Mouse (Mus musculus): ENCODE results near the gene Fam126a.
A peak's percentile ranks its signal among the peaks of the same experiment; 100 is the strongest.

Gene Fam126a

GRCm38 (mm10) chr5:24030579-24030969 lies at the start of gene Fam126a:
Fam126a (minus strand) TSS chr5:24030690.
- DNase-seq (ENCODE audit: low spot score): peak; percentile 93

- no peak for DNase-seq (ENCODE audit: low spot score)
These were observed 48.1 kb upstream of the Fam126a start for GRCm38 (mm10) chr5:24078420-24079179.

GRCm38 (mm10) chr5:24077739-24078306 lies 47.3 kb upstream of the Fam126a start:
- DNase-seq (ENCODE audit: low spot score): no peak

DNA sequence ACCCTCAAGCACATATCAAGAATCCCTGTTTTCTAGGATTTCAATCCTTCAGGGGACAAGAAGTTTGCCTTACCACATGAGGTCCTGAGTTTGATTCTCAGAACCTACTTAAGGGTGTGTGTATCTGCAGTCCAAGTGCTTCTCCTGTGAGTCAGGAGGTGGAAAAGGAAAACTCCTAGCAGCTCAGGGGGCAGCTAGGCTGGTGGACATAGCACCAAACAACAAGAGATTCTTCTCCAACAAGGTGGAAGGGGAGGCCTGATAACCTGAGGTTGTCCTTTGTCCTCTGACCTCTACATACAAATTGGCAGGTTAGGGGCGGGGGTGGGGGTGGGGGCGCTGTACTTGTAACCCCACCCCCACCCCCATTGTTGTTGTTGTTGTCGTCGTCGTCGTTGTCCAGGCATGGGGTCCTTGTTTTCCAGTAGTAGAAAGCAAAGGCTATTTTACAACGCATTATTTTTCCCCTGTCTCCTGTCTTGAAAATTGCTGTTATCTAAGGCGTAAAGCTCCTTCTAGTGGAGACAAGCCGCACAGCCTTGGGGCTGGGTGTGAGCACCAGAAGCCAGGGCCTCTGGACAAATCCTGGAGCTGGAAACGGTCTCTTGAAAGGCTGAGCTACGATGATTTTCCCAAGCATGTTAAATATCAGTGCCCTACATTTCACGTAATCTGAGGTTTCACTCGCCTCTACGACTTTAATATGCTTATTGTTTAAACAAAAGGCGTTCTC lies 46.7 kb upstream of the Fam126a start:
- DNase-seq (ENCODE audit: low spot score): peak; percentile 28

- no peak for DNase-seq (ENCODE audit: low spot score)
These were observed 41.5 kb upstream of the Fam126a start for GRCm38 (mm10) chr5:24072031-24072430.

DNA sequence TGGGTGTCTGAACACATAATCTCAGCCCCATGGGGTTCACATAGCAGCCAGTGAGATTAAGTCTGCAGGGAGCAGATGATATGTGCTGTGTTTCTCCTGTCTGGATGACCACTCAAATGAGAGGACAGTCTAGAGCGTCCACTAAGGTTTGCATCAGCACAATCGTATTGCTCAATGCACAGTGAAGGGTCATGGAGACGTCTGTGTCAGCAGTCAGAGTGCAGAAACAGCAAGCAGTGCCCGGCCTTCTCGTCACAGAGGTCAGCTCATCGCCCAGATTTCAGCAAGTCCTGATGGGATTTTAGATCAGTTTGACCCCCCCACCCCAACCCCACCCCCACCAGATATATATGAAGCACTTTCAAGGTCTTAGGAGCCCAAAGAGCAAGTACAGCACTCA lies 38.5 kb upstream of the Fam126a start:
- DNase-seq (ENCODE audit: low spot score): no peak

DNA sequence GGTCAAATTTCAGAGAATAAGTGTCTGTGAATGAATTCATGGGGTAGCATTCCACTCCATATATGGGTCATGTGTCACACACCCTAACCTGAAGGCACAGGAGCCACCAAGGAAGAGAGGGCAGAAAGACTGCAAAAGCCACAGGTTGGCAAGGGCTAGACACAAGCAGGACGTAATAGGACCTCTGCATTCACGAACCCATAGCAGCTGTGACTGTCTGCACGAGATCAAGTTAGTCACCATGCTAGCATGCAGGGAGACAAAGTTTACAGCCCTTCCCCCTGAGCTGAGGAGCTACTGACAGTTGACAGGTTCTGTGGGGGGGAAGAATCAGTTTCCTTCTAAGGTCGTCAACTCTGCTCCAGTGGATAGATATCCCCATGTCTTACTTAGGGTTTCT lies 33.1 kb upstream of the Fam126a start:
- DNase-seq (ENCODE audit: low spot score): no peak

DNA sequence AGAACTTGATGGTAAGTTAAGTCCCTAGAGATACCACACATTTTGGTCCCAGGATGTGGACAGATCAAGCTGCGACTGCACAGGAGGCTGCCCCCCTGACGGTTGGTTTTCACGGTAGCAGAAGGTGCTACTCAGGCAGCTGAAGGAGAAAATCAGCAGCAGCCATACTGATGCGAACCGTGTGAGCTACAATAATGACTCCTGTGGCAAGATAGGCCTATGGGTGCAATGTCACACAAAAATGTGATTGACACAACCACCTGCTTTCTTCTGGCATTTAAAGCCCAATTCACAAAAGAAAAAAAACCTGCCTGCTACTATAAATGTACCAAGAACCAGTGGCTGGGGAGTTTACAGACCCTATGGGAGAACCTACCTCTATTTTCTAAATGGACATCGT lies 32.5 kb upstream of the Fam126a start:
- DNase-seq (ENCODE audit: low spot score): no peak

GRCm38 (mm10) chr5:24060949-24061348 lies 30.5 kb upstream of the Fam126a start:
- DNase-seq (ENCODE audit: low spot score): no peak

DNA sequence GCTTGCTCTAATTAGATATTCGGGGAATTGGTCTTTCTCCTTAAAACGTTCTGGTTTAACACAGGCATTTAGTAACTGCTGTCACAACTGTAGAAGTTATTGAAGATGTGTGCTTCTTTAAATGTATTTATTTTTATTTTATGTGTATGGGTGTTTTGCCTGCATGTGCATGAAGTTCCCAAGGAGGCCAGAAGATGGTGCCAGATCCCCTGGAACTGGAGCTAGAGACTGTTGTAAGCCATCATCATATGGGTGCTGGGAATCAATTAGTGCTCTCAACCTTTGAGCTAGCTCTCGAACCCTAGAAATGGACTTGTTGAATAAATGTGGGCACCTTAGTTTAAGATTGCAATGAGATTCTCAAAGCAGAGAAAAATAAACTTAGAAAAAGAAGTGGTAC lies 27.1 kb upstream of the Fam126a start:
- no peak for DNase-seq (ENCODE audit: low spot score)

DNA sequence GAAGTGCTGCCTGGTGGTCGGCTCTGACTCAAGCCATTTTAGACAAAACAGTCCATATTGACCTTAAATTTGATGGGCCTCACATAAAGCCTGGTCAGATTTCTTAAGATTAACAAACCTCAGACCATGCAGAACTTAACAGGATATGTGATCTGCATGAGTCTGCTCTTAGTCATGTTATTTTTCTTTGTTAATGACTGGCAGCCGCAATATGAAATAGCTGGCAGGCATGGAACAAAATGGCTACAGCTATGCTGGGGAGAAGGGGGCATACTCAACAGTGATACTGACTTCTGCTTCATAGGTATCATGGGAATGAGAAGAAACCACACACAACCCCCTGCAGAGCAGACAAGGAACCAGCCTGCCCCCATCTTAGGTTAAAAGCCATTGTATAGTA lies 26.4 kb upstream of the Fam126a start:
- DNase-seq (ENCODE audit: low spot score): no peak

- DNase-seq (ENCODE audit: low spot score): no peak
These were observed 23.9 kb upstream of the Fam126a start for GRCm38 (mm10) chr5:24054382-24054781.

DNA sequence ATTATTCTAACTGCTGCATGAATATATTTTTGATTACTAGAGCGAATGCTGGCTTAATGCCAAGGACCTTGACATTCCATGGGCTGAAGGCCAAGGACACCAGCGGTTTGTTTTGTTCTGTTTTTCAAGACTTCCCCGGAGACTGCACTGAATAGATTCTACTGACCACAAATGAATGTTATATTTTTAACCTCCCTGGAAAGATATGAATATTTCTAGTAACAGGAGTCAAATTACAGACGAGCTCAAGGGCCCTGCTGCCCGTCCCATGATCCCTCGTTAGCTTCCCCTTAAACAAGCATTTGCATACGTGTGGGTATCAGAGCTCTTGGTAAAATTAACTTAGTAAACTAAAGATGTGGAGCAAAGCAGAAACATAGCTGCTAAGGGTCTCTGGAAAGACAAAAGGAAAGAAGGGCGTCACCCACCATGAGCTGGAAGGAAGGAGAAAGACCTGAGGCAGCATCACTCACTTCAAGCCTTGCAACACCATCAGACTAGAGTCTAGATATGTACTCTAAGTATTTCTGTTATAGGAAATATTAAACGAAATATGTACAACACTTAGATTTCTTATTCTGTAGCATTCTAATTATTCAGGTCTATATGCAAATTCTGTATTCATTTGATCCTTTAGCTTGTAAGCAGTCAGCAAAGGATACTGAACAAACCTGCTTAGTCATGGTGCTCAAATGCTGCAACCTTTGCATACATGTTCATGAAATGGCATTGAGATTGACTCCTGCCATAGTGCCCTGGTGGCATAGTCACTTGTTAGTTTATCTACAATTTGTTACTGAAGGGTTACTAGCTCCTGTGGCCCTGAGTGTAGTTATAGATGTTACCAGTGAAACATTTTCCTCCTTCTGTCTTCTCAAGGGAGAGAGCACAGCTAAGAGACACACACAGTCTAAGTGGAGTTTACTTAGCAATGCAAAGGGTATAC lies 23.0 kb upstream of the Fam126a start:
- no peak for DNase-seq (ENCODE audit: low spot score)

DNA sequence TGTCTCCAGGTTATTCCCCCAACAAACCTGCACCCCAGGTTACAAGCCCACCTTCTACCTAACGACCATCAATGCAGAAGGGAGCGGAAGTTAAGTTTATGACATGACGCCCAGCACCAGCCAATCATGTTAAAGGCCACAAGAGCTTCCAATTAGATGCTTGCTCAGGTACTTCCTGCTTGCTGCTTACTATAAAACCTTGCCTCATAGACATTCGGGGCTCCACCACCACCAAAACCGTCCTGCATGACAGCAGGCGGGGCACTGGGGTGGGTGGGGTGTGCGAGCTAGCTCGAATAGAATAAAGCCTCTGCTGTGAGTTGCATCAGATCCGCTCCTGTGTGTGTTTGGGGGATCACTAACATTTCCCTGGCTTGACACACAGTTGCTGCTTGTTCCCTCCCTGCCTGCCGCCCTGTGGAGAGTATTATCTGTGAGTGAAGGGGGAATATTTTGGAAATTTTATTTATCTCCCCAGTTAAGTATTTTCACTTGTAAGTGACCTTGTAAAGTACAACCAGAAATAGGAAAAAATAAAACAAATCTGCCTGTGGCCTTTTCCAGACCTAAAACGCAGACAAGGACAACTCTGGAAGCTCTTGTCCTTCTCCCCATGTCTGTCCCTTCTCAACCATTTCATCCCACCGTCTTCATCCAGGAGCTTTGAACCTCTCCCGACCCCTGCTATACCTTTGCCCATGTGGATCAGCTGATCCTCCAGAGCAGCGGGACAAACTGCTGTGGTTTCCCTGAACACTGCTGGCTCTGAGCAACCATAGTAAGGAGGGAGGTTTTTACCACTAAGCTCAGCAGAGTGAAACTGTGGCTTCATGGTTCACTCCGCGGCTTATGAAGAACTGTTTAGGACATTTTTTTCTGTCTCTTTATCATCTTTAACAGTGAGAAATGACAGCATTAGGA lies 21.5 kb upstream of the Fam126a start:
- DNase-seq (ENCODE audit: low spot score): no peak

DNA sequence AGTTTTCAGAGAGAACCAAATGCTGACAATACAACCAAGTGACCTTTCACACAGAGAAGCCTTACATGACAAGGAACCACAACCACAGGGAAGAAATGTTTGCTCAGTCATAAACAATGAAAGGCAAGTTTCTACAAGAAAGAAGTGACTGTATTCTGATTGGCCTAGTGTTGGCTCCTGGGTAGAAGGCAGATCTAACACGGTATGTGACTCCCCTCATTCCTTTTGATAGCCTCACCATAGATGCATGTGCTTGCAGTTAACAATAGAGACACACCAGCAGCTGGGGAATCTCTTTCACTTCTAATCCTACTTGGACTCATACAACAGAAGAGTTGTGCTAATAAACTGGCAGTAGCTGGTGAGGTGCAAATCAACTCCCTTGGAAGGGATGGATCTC lies 17.3 kb upstream of the Fam126a start:
- DNase-seq (ENCODE audit: low spot score): no peak

DNA sequence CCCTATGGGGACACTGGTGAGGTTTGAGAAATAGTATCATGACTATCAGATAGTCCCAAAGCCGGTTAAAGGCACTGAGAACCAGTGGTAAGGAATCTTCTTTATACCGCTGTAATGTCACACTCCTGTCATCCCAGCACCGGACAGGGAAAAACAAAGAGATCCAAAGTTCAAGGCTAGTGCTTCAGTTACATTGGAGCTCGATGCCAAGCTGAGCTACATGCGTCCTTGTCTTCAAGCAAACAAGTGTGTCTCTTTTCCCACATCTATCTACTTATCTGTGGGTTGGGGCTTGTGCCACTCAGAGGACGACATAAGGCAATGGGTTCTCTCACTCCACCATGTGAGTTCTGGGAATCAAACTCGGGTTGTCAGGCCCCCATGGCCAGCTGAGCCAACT lies 16.5 kb upstream of the Fam126a start:
- DNase-seq (ENCODE audit: low spot score): no peak

DNA sequence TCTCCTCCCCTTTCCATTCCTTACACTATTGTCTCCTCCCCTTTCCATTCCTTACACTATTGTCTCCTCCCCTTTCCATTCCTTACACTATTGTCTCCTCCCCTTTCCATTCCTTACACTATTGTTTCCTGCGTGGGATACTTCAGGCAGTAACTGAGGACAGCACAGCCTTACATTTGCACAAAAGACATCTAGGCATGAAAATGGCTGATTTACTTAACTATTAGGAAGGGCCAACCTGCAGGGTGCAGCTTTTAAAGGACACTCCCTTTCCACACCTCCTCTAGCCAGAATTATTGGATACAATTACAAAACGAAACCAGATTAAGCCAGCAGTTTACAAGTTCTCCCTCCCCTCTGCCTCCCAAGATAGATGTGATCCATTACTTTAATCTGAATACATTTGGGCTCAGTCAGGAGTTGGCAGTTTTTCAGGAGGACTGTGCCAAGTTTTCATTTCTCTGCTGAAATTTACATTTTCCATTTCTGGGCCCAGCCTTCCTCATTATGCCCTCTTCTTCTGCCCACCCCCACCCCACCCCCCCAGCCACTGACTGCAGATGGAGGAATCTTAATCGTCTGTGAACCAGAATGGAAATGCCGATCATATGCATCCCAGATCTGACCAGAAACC lies 15.6 kb upstream of the Fam126a start:
- no peak for DNase-seq (ENCODE audit: low spot score)

DNA sequence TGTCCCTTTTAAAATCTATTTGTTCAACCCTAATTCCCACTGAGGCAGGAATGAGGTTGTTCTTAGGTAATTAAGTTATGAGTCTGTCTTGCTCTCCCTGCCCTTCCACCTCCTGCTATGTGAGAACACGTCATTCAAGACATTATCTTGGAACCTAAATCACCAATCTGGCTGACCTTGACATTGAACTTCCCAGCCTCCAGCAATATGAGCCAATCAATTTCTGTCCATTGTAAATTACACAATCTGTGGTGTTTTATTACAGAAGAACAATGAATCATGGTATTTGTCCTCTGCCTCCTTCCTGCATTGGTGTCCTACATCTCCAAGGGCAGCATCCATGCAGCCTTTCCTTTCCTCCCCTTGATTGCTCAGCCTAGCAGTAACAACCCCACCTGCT lies 13.9 kb upstream of the Fam126a start:
- no peak for DNase-seq (ENCODE audit: low spot score)

- DNase-seq (ENCODE audit: low spot score): no peak
These were observed 12.9 kb upstream of the Fam126a start for GRCm38 (mm10) chr5:24043367-24043766.

DNA sequence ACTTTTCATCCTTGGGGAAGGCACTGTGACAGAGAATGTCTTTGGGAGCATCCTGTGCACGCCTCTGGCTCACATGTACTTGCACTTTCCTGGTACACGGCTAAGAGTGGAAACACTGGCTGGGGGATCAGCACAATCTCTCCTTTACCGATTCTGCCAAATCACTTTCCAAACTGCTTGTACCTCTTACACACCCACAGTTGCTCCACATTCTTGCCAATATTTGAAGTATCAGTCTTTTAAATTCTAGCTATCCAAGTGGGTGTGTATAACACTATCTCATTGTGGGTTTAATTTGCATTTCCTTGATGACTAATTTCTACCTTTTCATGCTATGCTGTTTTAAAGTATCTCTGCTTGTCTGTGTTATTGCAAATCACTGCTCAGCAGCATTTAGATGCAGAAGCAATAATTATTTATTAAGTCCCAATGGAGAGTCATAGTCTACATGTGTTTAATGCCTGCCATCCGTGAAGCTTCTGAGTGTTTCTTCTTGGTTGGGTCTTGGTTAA lies 10.9 kb upstream of the Fam126a start:
- no peak for DNase-seq (ENCODE audit: low spot score)
